Mouse (Mus musculus): ENCODE results near the gene Mall.

Gene Mall

DNA sequence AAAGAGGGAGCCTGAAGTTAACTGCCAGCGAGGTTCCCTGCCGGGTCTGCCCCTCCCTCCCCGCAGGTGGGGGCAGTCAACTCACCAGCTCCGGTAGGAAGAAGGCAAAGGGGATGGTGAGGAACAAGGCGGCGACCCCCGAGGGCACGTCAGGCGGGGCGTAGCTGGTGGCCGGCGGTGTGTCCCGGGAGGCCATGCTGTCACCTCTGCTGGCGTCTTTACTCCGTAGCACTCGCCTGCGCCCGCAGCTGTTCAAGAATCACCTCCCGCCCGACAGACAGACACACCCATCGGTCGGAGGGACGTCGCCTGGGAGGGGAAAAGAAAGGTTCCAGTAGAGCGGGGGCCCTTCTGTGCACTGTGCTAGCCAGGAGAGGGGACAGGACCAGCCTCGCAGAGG, at the start of gene Mall:
Mall (minus strand) TSS at position 262 of the 400 bp plus-strand sequence.
- DNase-seq (ENCODE audit: low read depth, low spot score), result peak; percentile 15

GRCm38 (mm10) chr2:127778451-127778850, 48.7 kb upstream of the Mall start:
- DNase-seq (ENCODE audit: low read depth, low spot score), result no peak

DNA sequence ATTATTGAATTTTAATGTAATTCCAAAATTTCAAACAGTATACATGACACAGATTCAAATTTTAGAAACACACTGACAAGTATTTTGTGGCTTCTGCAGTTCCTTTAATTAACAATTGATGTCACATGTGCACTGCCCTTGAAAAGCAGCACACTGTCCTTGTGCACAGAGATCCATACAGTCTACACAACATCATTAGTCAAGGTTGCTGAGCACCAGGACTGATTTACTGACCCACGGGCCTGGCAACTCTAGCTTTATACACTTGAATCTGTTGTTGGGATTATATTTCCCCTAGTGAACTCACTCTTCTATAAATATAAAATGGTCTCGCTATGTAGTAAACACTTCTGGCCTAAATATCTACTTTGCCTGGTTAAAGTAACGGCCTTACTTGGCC, 45.3 kb upstream of the Mall start:
- DNase-seq (ENCODE audit: low read depth, low spot score), result no peak

- DNase-seq (ENCODE audit: low read depth, low spot score), result no peak
These were observed 44.8 kb upstream of the Mall start for GRCm38 (mm10) chr2:127774578-127774941.

DNA sequence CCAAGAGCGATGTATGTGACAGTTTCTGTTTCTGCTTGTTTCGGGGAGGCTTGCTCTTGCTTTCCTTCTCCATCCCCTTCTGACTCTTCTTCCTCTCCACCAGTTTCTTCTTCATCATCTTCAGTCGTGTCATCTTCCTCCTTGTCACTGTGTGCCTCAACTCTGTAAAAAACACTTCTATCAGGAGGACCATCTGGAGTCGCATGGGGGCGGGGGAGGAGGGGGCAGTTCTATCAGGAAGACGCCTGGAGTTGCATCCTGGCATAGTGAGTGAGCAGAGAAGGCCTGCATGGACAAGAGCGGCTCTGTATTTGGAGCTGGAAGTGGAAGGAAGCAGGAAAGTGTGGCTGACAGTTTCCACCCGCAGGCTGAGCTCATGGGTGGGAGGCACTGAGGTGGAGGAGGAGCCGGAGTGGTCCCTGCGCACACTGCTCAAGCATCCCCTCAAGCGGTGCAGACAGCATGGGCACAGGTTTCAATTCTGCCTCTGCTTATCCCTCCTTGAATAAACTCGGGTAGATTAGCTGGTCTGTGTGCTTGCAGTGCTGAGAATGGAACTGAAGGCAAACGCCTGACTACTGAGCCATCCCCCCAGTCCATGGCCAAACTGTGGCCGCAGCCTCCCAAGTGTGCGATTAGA, 44.3 kb upstream of the Mall start:
- no peak for DNase-seq (ENCODE audit: low read depth, low spot score)

GRCm38 (mm10) chr2:127761587-127761986, 31.9 kb upstream of the Mall start:
- no peak for DNase-seq (ENCODE audit: low read depth, low spot score)

DNA sequence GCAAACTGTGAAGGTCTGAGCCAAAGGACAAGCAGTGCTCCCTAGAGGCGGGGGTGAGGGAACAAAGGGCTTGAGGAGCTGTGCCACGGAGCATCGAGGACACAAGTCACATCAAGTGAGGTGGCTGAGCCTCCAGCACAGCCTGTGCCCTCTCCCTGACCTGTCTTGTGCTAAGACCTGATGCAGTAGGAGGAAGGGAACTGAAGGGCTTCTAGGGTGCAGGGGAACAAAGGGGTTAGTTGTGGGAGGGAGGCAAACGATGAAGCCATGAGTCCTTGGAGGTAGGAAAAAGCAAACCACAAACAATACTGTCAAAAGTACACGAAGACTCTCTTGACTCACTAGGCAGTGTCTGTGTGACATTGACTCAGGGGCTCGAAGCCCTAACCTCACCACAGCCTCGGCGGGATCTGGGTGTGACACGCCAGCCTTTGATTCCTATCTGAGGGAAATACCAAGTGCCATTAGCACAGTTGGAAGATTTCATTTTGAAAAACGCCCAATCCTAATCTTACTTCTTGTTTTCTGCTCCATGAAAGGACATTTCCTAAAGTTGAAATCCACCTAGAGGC, 30.8 kb upstream of the Mall start:
- no peak for DNase-seq (ENCODE audit: low read depth, low spot score)

GRCm38 (mm10) chr2:127760014-127760413, 30.3 kb upstream of the Mall start:
- DNase-seq (ENCODE audit: low read depth, low spot score), result no peak

GRCm38 (mm10) chr2:127759157-127759880, 29.6 kb upstream of the Mall start:
- no peak for DNase-seq (ENCODE audit: low read depth, low spot score)

GRCm38 (mm10) chr2:127757171-127757570, 27.4 kb upstream of the Mall start:
- peak; percentile 25 for DNase-seq (ENCODE audit: low read depth, low spot score)

DNA sequence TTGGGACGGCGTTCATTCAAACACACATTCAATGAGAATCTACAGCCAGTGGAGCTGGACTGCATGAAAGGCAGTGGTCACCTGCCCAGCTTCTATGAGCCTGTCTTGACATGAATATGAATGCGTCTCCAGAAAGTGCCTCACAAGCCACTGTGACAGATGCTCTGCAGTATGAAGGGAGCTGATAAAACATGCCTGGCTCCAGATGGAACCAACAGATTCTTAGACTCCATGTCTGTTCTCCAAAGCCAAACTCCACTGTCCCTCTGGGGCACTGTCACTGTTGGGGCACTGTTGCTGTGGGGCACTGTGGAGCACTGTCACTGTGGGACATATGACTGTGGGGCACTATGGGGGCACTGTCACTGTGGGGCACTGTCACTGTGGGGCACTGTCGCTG, 24.4 kb upstream of the Mall start:
- no peak for DNase-seq (ENCODE audit: low read depth, low spot score)

DNA sequence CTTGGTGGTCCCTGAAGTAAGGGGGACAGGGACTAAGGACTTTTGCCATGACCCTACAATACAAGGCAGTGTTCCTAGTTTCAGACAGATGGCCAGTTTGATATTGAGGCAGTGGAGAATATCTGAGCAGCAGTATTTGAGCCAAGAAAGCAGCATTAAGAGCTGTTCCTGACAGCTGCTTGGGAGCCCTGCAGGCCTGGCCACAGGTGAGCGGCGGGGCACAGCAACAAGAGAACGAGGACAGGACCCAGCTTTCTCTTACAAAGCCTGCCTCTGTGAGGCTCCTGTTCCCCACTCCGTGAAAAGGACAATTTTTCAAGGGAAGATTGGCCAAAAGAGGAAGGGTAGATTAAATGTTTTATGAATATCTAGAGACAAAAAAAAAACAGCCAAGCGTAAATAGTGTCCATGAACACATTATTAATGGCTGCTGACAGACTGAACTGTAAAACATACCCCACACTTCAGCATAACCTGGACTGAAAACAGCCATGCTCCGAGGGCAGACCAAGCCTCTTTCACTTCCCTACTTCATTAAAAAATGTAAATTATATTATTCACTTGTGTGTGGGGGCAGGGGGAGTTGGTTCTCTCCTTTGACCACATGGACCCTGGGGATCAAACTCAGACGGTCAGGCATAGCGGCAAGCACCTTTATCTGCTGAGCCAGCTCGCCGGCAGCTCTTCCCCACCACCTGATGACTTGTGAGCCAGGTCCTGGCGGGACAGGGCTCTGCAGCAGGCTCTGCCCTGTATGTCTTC, 22.3 kb upstream of the Mall start:
- DNase-seq (ENCODE audit: low read depth, low spot score), result no peak

DNA sequence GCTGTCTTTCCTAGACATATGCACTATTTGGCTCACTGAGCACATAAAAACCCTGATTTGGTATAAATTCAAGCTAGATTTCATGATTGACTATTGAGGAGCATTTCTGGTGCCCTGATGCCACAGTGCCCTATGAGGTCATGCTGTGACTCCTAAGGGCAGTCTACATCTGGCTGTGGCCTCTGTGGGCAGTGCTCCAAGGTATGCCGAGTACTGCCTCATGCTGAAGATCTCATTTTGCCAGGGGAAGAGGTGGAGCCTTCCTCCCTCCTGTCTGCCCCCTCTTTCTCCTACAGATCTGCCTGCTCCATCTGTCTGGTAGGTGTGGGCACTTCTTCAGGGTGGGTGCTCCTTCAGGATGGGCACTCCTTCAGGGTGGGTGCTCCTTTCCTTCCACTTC, 19.6 kb upstream of the Mall start:
- no peak for DNase-seq (ENCODE audit: low read depth, low spot score)

DNA sequence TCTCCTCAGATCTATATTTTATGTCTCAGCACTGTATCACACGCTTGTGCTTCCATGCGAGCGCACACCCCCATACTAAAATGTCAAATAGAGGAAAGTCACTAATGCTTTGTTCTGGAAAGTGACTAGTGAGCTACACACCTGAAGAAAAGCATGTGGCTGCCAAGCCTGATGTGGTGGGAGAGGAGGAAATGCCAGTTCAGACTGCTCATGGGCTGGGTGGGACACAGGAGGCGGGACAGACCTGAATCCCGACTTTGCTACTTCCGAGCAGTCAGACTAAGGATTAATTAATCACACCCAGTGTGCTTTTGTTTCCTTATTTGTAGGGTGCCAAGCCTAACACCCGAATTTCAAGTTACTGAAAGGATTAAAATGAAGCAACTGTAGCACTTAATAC, 18.6 kb upstream of the Mall start:
- DNase-seq (ENCODE audit: low read depth, low spot score), result no peak

DNA sequence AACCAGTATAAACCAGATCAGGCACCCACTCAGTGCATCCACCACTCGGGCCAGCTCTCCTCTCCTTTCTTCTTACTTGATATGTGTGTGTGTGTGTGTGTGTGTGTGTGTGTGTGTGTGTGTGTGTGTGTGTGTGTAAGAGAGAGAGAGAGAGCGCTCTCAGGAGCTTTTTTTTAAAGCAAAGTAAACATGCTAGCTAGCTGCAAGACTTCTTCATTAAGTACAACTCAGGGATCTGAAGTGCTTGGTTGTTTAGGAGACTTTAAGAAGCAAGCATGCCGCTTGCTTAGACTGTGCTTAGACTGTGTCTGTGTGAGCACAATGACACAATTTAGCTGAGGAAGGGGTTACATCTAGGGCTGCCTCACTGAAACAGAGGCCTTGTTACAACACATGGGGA, 12.9 kb upstream of the Mall start:
- DNase-seq (ENCODE audit: low read depth, low spot score), result no peak

GRCm38 (mm10) chr2:127740756-127741519, 11.2 kb upstream of the Mall start:
- DNase-seq (ENCODE audit: low read depth, low spot score), result no peak

DNA sequence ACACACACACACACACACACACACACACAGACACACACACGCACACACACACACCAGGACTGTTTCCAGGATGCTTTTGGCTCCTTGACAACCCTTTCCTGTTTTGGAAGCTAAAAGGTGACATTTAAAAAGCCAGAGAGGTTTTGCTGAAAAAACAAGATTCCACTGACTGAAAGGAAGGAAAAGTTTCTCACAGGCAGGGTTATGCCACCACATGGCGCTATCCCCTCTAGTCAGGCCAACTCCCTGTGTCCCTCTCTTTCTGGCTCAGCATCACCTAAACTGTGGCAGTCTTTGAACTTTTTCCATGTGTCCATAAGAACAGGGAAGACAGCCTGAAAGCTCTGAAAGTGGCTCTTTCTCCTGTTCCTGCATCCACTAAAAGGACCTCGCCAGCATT, 8.2 kb upstream of the Mall start:
- DNase-seq (ENCODE audit: low read depth, low spot score), result no peak

DNA sequence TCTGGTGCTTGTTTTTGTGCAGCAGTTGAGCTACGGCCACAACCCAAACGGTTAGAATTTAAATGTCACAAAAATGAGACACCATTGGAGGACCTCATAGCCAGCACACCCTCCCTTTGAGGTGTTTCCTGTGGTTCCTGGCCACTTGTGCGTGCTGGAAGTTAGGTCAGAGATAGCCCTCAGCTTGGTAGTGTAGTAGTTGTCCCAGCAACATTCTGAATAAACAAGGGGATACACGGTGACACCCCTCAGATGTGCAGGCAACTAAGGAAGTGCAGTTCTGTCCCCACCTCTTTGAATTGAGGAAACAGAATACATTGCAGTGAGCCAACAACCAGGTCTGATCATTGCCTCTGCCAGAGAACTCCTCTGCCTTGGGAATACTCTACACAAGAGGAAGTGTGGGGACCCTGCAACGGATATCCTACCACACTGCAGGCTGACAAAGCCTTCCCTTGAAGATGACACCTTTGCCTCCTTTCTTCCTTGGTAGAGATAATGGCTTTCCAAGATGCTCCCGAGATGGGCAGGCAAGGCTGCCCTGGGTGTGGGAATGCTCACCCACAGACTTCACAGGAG, 7.0 kb upstream of the Mall start:
- DNase-seq (ENCODE audit: low read depth, low spot score), result no peak

GRCm38 (mm10) chr2:127735512-127736145, 5.9 kb upstream of the Mall start:
- DNase-seq (ENCODE audit: low read depth, low spot score), result no peak

DNA sequence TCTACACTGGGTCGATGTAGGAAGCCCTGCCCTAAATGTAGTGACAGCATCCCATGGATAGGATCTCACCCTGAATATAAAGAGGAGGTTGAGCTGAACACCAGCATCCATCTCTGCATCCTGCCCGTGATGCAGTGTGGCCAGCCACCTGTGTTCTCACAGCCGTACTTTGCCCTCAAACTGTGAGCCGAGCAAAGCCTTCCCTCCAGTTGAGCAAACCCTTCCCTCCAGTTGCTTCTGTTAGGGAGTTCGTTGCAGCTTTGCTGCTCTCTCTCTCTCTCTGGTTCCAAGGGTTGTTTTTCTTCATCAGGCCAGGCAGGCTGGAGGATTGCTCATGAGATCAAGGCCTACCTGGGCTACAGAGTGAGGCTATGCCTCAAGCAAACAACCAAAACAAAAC, 5.2 kb upstream of the Mall start:
- DNase-seq (ENCODE audit: low read depth, low spot score), result no peak

Data from mesoderm, embryonic 11.5 days (tissue).